Mouse (Mus musculus) small intestine, adult 2 months (tissue): ENCODE measurements around the gene Hectd3.

Experiments used
- CTCF ChIP-seq: fragments of 200-500 bp; IDR thresholded peaks from 2 replicates; pipeline ENCODE4 v1.5.1; 2012; ENCODE audit warnings: low read depth, mild to moderate bottlenecking, control low read depth, inconsistent platforms, low read length, moderate library complexity, mixed read lengths; ENCODE audit not compliant: insufficient replicate concordance, insufficient read length; ENCODE audit errors: extremely low read depth
- POLR2A ChIP-seq: fragments of 200-500 bp; IDR thresholded peaks from 2 replicates; pipeline ENCODE4 v1.6.1; 2012; ENCODE audit warnings: low read depth, mild to moderate bottlenecking, control low read depth, inconsistent platforms, low read length, moderate library complexity

DNA sequence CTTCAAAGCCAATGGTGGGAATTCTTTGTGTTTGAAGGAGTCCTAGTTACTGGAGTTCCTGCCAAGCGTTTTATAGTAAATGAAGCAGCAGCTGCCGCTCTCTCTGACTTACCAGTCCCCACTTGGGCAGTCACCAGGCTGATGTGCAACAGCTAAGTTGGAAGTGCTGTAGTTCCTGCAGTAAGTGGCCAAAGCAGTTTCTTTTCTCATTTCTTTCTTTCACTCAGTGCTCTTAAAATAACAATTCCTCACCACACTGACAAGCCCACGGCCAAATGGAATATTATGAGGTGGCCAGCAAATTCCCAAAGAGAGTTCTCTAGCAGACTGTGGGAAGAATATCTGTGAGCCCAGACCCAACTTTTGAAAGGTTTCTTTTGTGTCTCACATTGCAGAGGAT, 11.9 kb downstream of the Hectd3 start:
- TF ChIP-seq POLR2A (no peak), CTCF (no peak)
